Mouse (Mus musculus): ENCODE data around the gene Nptn. TPM values are rescaled to one million over a fixed set of nuclear protein-coding genes. Genes with fewer than 3 reads are reported as not detected.

Nptn gene
- polyA plus RNA-seq, 1 experiment from 2014 or later: 85.0 TPM

DNA sequence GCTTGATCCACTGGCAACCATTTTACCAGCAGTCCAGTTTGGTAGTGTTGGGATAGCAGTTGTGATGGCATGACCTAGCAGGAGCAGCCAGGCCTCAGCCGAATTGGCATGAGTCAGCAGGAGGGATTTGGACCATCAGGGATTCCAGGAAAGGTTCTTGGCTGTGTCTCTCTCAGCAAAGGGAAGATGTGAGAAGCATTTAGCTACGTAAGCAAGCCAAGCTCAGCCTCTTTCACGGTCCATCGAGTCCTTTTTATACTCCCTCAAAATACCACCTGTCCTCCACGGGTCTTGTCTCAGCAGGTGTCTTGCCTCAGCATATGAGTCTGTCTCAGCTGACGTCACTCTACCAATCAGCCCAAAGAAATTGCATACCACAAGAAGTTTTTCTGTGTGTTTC, 101.3 kb downstream of the Nptn start:
- H3K27me3 ChIP-seq (ENCODE audit: control insufficient read depth, insufficient read depth, low read length): no peaks in the 10 kb centered on the region
- no peaks in the 10 kb centered on the region for H3K36me3 ChIP-seq (ENCODE audit: control insufficient read depth, insufficient read depth, low read length)
- ATAC-seq (ENCODE audit: insufficient read depth, low FRiP score, low TSS enrichment) (no peak), DNase-seq (ENCODE audit: low spot score) (peak; percentile 8)
- no peaks in the 10 kb centered on the region for H3K9me3 ChIP-seq (ENCODE audit: control insufficient read depth, low read length)
- H3K9ac ChIP-seq (ENCODE audit: low read length): no peak overlapping the region
- H3K27ac ChIP-seq (ENCODE audit: low read depth, low read length): no peak overlapping the region
- H3K4me2 ChIP-seq (ENCODE audit: low read depth): no peak overlapping the region
- H3K4me3 ChIP-seq (ENCODE audit: low read depth, low read length): no peak overlapping the region
- no peaks in the 10 kb centered on the region for H3K4me1 ChIP-seq (ENCODE audit: control insufficient read depth, insufficient read depth, low read length)
- 43% methylated on average over 6 of the region's 6 CpGs for WGBS

DNA sequence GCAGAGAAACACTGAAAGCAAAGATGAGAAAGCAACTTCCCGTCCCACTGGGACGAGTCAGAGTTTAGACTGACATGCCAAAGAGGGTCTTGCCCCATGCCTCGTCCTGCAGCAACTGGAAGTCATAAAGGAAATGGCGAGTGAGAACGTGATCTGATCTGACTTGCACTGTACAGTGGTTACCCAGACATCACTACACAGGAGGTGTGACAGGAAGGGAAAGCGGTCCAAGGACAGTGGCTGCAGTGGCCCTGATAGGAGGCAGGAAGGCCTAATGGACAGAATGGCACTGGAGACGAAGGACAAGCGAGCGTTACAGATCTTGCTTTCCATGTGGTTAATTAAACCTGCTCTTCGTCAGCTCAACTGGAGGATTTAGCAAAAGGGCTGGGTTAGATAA, 103.2 kb downstream of the Nptn start:
- H3K27ac ChIP-seq (ENCODE audit: low read depth, low read length): no peak overlapping the region
- no peak overlapping the region for H3K4me3 ChIP-seq (ENCODE audit: low read depth, low read length)
- no peak overlapping the region for H3K9ac ChIP-seq (ENCODE audit: low read length)
- WGBS: 87% methylated on average over 10 of the region's 10 CpGs
- H3K4me2 ChIP-seq (ENCODE audit: low read depth): no peak overlapping the region
- ATAC-seq (ENCODE audit: insufficient read depth, low FRiP score, low TSS enrichment): no peak
- H3K9me3 ChIP-seq (ENCODE audit: control insufficient read depth, low read length): no peaks in the 10 kb centered on the region
- no peaks in the 10 kb centered on the region for H3K36me3 ChIP-seq (ENCODE audit: control insufficient read depth, insufficient read depth, low read length)
- H3K4me1 ChIP-seq (ENCODE audit: control insufficient read depth, insufficient read depth, low read length): no peaks in the 10 kb centered on the region
- no peaks in the 10 kb centered on the region for H3K27me3 ChIP-seq (ENCODE audit: control insufficient read depth, insufficient read depth, low read length)
- DNase-seq (ENCODE audit: low spot score): peak; percentile 8

DNA sequence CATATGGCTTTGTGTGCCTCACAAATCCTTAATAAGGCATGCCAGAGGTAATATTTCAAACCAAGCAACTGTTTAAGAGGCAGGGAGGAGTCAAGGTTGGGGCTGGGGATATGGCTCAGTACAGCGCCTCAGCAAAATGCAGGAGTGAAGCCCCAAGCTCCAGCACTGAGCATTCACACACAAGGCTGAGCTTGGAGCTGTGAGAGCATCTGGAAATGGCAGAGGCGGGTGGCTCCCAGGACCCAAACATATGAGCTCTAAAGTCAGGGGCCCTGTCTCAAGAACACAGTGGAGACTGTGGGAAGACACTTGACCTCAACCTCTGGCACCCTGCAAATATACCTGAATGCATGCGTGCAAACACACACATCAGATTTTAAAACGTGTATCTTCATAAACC, 106.0 kb downstream of the Nptn start:
- Histone ChIP-seq H3K4me2 (ENCODE audit: low read depth) (no peak overlapping the region), H3K27me3 (ENCODE audit: control insufficient read depth, insufficient read depth, low read length) (no peaks in the 10 kb centered on the region), H3K9ac (ENCODE audit: low read length) (no peak overlapping the region), H3K4me1 (ENCODE audit: control insufficient read depth, insufficient read depth, low read length) (no peaks in the 10 kb centered on the region), H3K27ac (ENCODE audit: low read depth, low read length) (no peak overlapping the region), H3K36me3 (ENCODE audit: control insufficient read depth, insufficient read depth, low read length) (no peaks in the 10 kb centered on the region), H3K9me3 (ENCODE audit: control insufficient read depth, low read length) (no peaks in the 10 kb centered on the region), H3K4me3 (ENCODE audit: low read depth, low read length) (no peak overlapping the region)
- ATAC-seq (ENCODE audit: insufficient read depth, low FRiP score, low TSS enrichment) (no peak), DNase-seq (ENCODE audit: low spot score) (no peak)
- WGBS: 74% methylated on average over 4 of the region's 4 CpGs

DNA sequence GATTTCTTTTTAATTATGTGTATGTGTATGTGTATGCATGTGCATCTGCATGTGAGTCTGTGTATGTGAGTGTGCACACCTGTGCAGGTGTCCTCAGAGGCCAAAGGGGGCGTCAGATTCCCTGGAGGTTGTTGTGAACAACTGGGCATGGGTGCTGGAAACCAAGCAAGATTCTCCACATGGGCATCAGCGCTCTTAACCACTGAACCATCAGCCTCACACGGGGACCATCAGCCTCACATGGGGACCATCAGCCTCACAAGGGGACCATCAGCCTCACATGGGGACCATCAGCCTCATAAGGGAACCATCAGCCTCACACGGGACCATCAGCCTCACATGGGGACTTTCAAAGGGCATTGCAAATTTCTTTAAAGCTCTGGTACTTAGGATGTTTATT, 108.7 kb downstream of the Nptn start:
- no peak overlapping the region for H3K27ac ChIP-seq (ENCODE audit: low read depth, low read length)
- H3K4me1 ChIP-seq (ENCODE audit: control insufficient read depth, insufficient read depth, low read length): no peaks in the 10 kb centered on the region
- 76% methylated on average over 4 of the region's 4 CpGs for WGBS
- no peak overlapping the region for H3K4me3 ChIP-seq (ENCODE audit: low read depth, low read length)
- no peaks in the 10 kb centered on the region for H3K9me3 ChIP-seq (ENCODE audit: control insufficient read depth, low read length)
- H3K36me3 ChIP-seq (ENCODE audit: control insufficient read depth, insufficient read depth, low read length): no peaks in the 10 kb centered on the region
- no peaks in the 10 kb centered on the region for H3K27me3 ChIP-seq (ENCODE audit: control insufficient read depth, insufficient read depth, low read length)
- DNase-seq (ENCODE audit: low spot score) (no peak), ATAC-seq (ENCODE audit: insufficient read depth, low FRiP score, low TSS enrichment) (no peak)
- no peak overlapping the region for H3K4me2 ChIP-seq (ENCODE audit: low read depth)
- no peak overlapping the region for H3K9ac ChIP-seq (ENCODE audit: low read length)

DNA sequence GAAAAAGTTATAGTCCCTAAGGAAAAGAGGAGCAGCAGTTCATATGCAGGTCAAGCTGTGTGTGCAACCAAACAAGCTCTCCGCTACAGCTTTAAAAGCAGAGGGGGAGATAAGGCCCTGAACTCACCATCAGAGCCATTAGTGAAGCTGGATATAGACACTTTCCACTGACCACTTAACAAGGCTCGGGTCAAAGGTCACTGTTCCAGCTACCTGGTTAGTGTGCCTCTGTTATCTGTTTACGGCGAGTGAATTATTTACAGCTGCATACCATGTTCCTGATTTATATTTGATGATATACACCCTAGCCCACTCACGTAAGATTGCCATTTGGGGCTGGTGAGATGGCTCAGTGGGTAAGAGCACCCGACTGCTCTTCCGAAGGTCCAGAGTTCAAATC, 109.4 kb downstream of the Nptn start:
- DNase-seq (ENCODE audit: low spot score) (no peak), ATAC-seq (ENCODE audit: insufficient read depth, low FRiP score, low TSS enrichment) (no peak)
- Histone ChIP-seq H3K4me3 (ENCODE audit: low read depth, low read length) (no peak overlapping the region), H3K9ac (ENCODE audit: low read length) (no peak overlapping the region), H3K4me2 (ENCODE audit: low read depth) (no peak overlapping the region), H3K27me3 (ENCODE audit: control insufficient read depth, insufficient read depth, low read length) (no peaks in the 10 kb centered on the region), H3K27ac (ENCODE audit: low read depth, low read length) (no peak overlapping the region), H3K9me3 (ENCODE audit: control insufficient read depth, low read length) (no peaks in the 10 kb centered on the region), H3K36me3 (ENCODE audit: control insufficient read depth, insufficient read depth, low read length) (no peaks in the 10 kb centered on the region), H3K4me1 (ENCODE audit: control insufficient read depth, insufficient read depth, low read length) (no peaks in the 10 kb centered on the region)
- 91% methylated on average over 7 of the region's 7 CpGs for WGBS

DNA sequence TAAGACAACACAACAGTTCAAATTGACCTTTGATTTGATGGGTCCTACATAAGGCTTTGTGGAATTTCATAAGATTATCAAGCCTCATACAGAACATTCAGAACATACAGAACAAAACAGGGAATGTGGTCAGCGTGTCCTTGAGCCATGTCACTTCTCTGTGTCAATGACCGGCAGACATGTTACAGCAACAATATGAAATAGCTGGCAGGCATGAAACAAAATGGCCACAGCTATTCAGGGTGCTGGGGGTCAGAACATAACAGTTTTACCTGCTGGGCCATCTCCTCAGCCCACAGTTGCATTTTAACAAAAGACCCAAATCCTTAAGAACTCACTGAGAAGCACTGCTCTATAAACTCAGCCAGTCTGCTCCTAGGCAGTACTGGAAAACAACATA, 116.4 kb downstream of the Nptn start:
- Histone ChIP-seq H3K4me3 (ENCODE audit: low read depth, low read length) (no peak overlapping the region), H3K9ac (ENCODE audit: low read length) (no peak overlapping the region), H3K4me2 (ENCODE audit: low read depth) (no peak overlapping the region), H3K36me3 (ENCODE audit: control insufficient read depth, insufficient read depth, low read length) (no peaks in the 10 kb centered on the region), H3K27ac (ENCODE audit: low read depth, low read length) (no peak overlapping the region), H3K4me1 (ENCODE audit: control insufficient read depth, insufficient read depth, low read length) (no peaks in the 10 kb centered on the region), H3K27me3 (ENCODE audit: control insufficient read depth, insufficient read depth, low read length) (no peaks in the 10 kb centered on the region), H3K9me3 (ENCODE audit: control insufficient read depth, low read length) (no peaks in the 10 kb centered on the region)
- ATAC-seq (ENCODE audit: insufficient read depth, low FRiP score, low TSS enrichment) (no peak), DNase-seq (ENCODE audit: low spot score) (no peak)
- 96% methylated on average over 2 of the region's 2 CpGs for WGBS

DNA sequence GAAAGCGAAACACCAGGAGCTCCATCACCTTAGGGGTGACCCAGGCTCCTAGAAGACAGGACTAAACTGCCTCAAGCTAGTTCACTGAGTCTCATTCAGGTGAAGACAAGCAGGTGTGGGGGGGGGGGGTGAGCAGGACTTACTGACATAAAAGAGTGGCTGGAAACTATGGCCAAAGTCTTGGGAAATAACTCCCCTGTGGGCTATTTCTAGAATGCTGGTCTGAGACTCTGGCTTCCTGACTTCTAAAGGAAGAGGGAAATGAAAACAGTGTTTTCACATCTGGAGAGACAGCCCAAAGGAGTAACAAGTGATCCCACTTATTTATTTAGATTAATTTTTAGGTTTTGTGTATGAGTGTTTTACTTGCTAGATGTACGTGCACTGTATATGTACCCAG, 119.7 kb downstream of the Nptn start:
- no peak overlapping the region for H3K27ac ChIP-seq (ENCODE audit: low read depth, low read length)
- H3K9me3 ChIP-seq (ENCODE audit: control insufficient read depth, low read length): no peaks in the 10 kb centered on the region
- H3K9ac ChIP-seq (ENCODE audit: low read length): no peak overlapping the region
- DNase-seq (ENCODE audit: low spot score) (no peak), ATAC-seq (ENCODE audit: insufficient read depth, low FRiP score, low TSS enrichment) (no peak)
- H3K4me1 ChIP-seq (ENCODE audit: control insufficient read depth, insufficient read depth, low read length): no peaks in the 10 kb centered on the region
- WGBS: 86% methylated on average over 2 of the region's 2 CpGs
- no peaks in the 10 kb centered on the region for H3K36me3 ChIP-seq (ENCODE audit: control insufficient read depth, insufficient read depth, low read length)
- H3K4me3 ChIP-seq (ENCODE audit: low read depth, low read length): no peak overlapping the region
- H3K4me2 ChIP-seq (ENCODE audit: low read depth): no peak overlapping the region
- no peaks in the 10 kb centered on the region for H3K27me3 ChIP-seq (ENCODE audit: control insufficient read depth, insufficient read depth, low read length)

DNA sequence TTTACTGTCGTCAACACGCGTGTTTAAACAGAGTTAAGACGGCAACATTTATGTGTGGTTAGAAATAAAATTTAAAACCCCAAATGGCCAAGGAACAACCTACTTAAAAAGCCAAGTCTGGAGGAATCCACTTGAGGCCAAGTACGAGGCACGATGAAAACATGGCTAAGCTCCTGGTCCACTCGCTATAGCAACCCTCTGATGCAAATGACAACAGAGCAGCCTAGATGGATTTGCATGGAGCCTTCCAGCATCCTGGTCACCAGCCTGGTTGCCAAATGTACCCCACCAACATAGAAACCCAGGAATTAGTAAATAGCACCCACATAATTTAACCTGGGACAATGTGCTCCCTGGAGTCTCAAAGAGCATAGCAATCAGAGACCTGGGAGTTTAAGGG, 121.7 kb downstream of the Nptn start:
- Histone ChIP-seq H3K27ac (ENCODE audit: low read depth, low read length) (no peak overlapping the region), H3K27me3 (ENCODE audit: control insufficient read depth, insufficient read depth, low read length) (no peaks in the 10 kb centered on the region), H3K36me3 (ENCODE audit: control insufficient read depth, insufficient read depth, low read length) (no peaks in the 10 kb centered on the region), H3K4me1 (ENCODE audit: control insufficient read depth, insufficient read depth, low read length) (no peaks in the 10 kb centered on the region), H3K9me3 (ENCODE audit: control insufficient read depth, low read length) (no peaks in the 10 kb centered on the region), H3K4me3 (ENCODE audit: low read depth, low read length) (no peak overlapping the region), H3K9ac (ENCODE audit: low read length) (no peak overlapping the region), H3K4me2 (ENCODE audit: low read depth) (no peak overlapping the region)
- ATAC-seq (ENCODE audit: insufficient read depth, low FRiP score, low TSS enrichment) (no peak), DNase-seq (ENCODE audit: low spot score) (no peak)
- 89% methylated on average over 7 of the region's 7 CpGs for WGBS

DNA sequence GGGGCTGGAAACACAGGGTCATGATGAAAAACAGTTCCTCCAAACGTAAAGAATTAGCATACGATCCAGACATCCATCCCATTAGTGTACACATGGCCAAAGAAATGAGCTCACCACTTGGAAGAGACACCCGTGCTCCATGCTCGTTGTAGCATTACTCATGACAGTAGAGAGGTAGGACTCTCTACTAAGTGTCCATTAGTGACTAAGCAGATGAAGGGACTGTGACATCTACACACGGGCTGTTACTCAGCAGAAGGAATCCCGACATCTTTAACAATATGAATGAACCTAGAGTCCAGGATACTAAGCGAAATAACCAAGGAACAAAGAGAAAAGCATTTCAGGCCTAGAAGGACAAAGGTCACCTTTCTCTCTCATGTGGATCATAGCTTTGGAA, 124.0 kb downstream of the Nptn start:
- Histone ChIP-seq H3K4me1 (ENCODE audit: control insufficient read depth, insufficient read depth, low read length) (no peaks in the 10 kb centered on the region), H3K4me2 (ENCODE audit: low read depth) (no peak overlapping the region), H3K9me3 (ENCODE audit: control insufficient read depth, low read length) (no peaks in the 10 kb centered on the region), H3K27me3 (ENCODE audit: control insufficient read depth, insufficient read depth, low read length) (no peaks in the 10 kb centered on the region), H3K9ac (ENCODE audit: low read length) (no peak overlapping the region), H3K36me3 (ENCODE audit: control insufficient read depth, insufficient read depth, low read length) (no peaks in the 10 kb centered on the region), H3K4me3 (ENCODE audit: low read depth, low read length) (no peak overlapping the region), H3K27ac (ENCODE audit: low read depth, low read length) (no peak overlapping the region)
- ATAC-seq (ENCODE audit: insufficient read depth, low FRiP score, low TSS enrichment) (no peak), DNase-seq (ENCODE audit: low spot score) (no peak)
- 86% methylated on average over 7 of the region's 7 CpGs for WGBS

Data from neural tube, embryonic 11.5 days (tissue).